Mouse (Mus musculus) cerebellum, postnatal 25 days (tissue): ENCODE measurements around the gene Nos1ap.

Source experiments
- DNase-seq, 2 experiments: peaks; one replicate each; pipeline ENCODE4 v3.0.0; 2021; ENCODE audit warnings: mixed read lengths in 2 of 2

Nos1ap gene

DNA sequence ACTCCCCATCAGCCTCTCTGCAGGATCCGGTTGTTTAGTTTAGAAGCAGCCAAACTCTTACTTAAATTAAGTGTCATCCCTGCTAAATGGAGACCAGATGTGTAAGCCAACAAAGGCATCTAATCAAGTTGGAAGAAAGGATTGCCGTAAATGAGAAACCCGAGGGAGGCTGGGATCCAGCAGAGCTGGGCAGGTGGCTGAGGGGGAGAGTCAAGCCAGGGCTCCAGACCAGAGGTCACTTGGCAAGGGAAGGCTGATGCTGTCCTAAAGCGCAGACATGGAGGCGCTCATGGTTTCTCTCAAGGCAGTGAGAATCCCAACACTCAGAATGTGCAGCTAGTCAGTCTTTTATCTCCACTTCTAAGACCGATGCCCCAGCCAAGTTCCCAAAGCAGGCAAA lies 89.8 kb downstream of the Nos1ap start:
- DNase-seq: no peak

DNA sequence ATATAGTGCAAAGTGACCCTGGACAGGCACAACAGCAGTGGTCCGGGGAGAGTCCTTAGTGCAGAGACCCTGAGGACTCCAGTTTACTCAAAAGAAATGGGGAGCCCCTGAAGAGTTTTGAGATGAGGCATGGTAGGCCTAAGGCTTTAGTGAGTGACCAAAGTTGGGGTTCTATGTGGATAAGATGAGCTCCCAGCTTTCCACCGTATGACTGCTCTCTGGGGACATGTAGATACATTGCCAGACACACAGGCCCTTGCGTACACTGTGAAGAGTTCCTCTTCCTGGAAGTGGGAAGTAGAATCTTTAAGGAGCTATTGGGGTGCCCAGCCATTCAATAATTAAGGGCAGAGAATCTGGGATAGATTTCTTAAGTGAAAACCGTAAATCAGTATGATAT lies 90.2 kb downstream of the Nos1ap start:
- no peak for DNase-seq

GRCm38 (mm10) chr1:170498645-170499044 lies 91.0 kb downstream of the Nos1ap start:
- no peak for DNase-seq

- peak; percentile 52 to 60 for DNase-seq
Observed at GRCm38 (mm10) chr1:170496221-170496620, 93.4 kb downstream of the Nos1ap start.

GRCm38 (mm10) chr1:170495538-170496183 lies 94.0 kb downstream of the Nos1ap start:
- no peak for DNase-seq

DNA sequence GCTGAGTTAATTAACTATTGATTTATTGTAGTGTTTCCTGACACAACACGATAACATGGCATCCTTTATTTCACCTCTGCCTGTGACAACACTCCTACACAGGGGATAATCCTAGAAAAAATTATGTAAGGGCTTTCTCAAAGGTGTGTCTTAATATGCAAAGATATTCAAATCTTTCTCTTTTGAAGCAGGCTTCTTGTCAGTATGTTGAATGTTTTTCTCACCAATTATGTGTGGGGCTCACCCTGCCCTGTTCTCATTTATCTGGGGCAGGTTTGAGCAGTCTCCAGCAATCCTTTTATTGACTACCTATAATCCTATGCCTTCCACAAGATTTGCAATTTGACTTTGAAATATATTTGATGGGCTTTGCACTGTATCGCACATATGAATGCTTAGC lies 97.1 kb downstream of the Nos1ap start:
- no peak for DNase-seq

- no peak for DNase-seq
Observed at GRCm38 (mm10) chr1:170492027-170492426, 97.6 kb downstream of the Nos1ap start.

DNA sequence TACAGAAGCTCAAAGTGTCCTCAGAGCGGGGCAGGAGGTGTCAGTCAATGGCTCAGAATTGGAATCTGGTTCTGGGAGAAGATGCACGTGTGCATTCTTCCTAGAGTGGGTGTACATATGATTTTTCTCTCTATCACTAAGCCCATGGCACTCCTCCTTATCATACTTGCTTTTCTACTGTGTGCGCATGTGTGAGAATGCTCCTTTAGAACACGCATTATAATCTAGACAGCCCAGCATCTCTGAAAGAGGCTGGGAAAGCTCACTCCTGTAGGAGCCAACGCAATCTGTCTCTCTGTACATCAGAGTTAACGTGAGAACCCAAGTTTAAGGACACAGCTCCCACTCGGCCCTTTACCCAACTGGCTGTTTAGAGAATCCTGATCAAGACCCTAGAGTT lies 99.7 kb downstream of the Nos1ap start:
- no peak for DNase-seq

- DNase-seq: peak; percentile 29
Observed at GRCm38 (mm10) chr1:170489450-170489849, 100.2 kb downstream of the Nos1ap start.

DNA sequence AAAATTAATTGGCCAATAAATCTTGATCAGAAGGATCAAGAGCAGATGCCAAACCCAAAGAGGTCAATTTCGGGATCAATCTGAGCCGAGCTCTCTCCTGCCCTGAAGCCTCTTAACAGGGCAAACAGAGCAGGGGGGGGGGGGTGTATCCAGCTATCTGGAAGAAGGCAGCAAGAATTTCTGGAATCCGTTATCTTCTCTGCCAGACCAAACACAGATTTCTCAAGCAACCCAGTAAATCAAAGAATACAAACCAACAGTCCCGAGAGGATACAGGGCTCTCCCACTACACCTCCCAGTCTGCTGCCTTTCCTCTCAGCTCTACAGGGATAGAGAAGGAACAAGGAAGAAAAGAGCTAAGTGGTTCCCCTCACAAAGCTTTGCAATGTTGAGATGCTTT lies 104.5 kb downstream of the Nos1ap start:
- no peak for DNase-seq

- no peak for DNase-seq
Observed at GRCm38 (mm10) chr1:170482236-170482905, 107.3 kb downstream of the Nos1ap start.

DNA sequence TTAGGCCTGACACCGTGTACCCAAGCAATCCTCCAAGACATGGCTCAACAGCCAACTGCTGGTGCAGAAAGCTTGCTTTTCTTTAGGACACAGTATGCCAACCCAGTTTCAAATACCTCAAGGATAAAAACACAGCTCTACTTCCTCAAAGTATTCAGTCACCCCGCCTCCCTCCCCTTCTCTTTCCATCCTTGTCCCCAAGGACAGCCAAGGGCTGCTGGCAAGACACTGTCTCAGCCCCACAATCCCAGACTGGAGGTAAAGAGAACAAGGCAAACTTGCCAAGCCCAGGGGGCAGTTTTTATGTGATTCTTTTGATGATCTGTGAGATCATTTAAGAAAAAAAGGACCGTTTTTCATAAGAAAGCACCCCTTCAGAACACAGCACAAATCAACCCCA lies 108.6 kb downstream of the Nos1ap start:
- DNase-seq: no peak

GRCm38 (mm10) chr1:170479458-170479798 lies 110.2 kb downstream of the Nos1ap start:
- DNase-seq: no peak

DNA sequence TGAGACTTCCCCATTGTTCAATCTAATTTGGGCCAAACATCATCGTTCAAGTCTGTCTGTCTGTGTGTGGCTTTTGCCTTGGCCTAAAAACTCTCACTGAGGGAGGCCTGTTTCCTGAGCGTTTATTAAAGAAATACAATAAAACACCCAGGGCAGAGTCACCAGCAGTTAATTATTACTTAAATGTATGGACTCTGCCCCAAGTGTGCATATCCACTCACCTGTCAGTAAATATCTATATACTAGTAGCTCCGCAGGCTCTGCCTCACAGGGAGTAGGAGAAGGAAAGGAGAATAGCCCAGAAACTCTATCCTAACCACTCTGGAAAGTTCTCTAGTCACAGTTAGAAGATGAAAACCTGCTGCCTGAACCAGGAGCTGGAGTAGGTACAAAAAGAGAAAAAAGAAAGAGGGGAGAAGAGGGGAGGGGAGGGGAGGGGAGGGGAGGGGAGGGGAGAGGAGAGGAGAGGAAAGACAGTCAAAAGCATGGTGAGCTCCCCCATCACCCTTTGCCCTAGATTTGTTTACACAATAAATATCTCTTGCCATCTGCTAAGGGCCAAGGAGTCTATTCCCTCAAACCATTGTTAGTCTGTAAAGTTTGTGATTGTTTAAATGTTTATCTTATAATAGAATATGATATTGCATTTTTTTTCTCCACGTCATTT lies 110.7 kb downstream of the Nos1ap start:
- no peak for DNase-seq

DNA sequence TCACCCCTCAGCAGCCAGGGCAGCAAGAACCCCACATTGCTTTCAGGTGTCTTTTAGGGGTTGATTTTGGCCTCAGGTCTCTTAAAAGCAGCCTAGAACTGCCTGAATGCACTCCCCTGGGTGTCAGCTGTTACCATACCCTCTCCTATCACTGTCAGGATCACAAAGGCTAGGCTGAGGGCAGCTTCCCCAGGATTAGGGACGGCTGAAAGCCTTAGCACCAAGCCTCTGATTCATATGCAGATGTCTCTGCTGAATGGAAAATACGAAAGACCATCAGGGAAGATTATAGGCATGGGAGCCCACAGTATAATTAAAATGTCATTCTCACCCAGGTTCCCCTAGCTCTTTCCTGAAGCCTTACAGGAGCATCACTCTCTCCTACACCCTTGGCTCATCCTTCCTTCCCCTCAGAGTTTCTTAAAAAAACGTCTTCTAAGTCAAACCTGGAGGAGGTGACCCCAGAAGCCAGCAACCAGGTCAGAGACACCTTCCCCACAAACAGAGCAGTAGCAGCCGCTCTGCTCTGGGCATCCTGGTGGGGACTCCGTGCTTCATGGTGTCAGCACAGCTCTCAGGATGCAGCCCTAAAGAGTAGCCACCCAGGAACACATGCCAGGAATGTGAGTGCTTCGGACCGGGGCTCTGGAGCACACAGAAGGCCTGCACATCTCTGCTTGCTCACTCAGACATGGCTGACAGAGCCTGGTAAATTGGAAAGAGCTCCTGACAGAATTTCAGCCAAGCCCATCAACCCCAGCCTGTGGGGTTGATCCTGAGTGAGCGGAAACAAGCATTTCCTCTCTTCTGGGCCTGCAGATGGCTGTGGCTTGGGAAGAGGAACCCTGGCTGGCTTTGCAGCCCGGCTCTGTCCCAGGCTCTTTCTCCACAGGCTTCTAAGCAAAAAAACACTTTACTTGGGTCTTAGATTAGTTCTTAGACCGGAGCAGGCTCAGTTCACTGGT lies 111.7 kb downstream of the Nos1ap start:
- peak; percentile 56 to 60 for DNase-seq

- no peak for DNase-seq
Observed at GRCm38 (mm10) chr1:170473460-170473859, 116.2 kb downstream of the Nos1ap start.

GRCm38 (mm10) chr1:170472861-170473260 lies 116.8 kb downstream of the Nos1ap start:
- DNase-seq: no peak

DNA sequence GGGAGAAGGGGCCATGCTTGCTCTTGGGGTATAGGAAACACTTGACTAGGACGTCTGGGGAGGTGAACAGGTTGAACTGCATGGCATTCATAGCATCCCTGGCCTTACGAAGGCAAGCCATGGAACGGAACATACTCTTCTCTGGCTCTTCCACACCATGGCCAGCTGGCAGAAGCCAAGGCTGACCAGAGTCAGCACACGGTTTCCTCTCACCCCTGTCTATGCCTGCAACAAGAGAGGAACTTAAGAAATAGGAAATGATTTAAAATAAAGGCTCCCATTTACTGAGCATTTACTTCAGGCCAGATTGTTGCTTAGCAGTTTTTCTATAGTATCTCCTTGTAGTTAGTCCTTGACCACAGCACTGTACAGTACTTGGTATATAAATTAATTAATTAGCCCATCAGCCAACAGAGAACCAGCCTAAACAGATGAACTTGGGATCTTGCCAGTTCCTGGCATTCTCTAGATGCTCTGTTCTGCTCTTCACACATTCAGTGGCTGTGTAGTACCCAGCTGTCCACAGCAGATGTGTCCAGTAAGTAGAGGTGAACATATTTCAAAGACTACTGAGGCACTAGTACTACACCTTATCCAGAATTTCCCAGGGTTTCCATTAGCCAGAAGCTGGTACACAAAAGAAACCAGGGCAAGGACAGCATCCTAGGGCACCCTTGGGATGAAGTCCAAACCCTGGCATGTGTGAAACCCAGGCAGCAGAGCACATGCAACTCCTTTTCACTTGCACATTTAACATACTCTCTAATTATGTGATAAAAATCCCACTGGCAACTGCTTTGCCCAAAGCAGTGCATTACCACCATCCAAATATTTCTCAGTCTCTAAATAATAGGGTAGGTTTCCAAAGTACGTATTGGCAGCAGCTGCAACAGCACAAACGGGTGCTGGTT lies 123.3 kb downstream of the Nos1ap start:
- DNase-seq: peak; percentile 43 to 53

GRCm38 (mm10) chr1:170462140-170462539 lies 127.5 kb downstream of the Nos1ap start:
- no peak for DNase-seq

GRCm38 (mm10) chr1:170459896-170460602 lies 129.6 kb downstream of the Nos1ap start:
- DNase-seq: peak; percentile 76 to 81

DNA sequence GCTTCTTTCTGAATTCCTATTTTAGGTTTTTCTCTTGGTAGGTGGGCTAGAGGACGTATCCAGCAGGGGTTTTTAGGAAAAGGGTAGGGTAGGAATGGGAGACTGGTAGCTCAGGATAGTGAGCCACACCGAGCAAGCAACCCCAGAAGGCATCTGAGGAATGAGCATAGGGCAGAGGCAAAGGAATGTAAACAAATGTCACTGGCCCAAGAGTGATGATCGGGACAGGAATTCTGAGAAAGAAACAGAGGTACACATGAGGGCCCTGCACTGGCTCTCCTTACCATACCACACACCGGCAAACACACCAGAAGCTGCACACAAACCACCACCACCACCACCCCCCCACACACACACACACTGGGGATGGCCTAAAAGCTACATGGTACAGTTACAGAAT lies 132.0 kb downstream of the Nos1ap start:
- no peak for DNase-seq
